Mouse (Mus musculus) limb, embryonic 10.5 days (tissue): ENCODE data around the gene Zfp146. TPM values are rescaled to one million over a fixed set of nuclear protein-coding genes. Genes with fewer than 3 reads are reported as not detected.
"Not testable (repeated sequence)": the region's sequence is repeated elsewhere in the genome, so short reads cannot be mapped to it uniquely, and the experiment has no call there.

Experiments
- DNase-seq: peaks from one replicate; pipeline ENCODE4 v3.0.0-alpha.2; 2017; ENCODE audit warnings: low spot score
- H3K27ac ChIP-seq: fragments of 300-500 bp; sonication (generic); 2 replicates; pipeline ENCODE4 v1.5.1; 2016; ENCODE audit warnings: mild to moderate bottlenecking
- H3K27me3 ChIP-seq: fragments of 300-500 bp; sonication (generic); 2 replicates; pipeline ENCODE4 v1.6.1; 2016; ENCODE audit warnings: low read depth, mild to moderate bottlenecking; ENCODE audit not compliant: poor library complexity, severe bottlenecking
- H3K36me3 ChIP-seq: fragments of 300-500 bp; sonication (generic); 2 replicates; pipeline ENCODE4 v1.6.1; 2016; ENCODE audit warnings: mild to moderate bottlenecking, moderate library complexity
- H3K4me1 ChIP-seq: fragments of 300-500 bp; sonication (generic); 2 replicates; pipeline ENCODE4 v1.6.1; 2016
- H3K4me3 ChIP-seq: fragments of 300-500 bp; sonication (generic); 2 replicates; pipeline ENCODE4 v1.5.1; 2016; ENCODE audit warnings: mild to moderate bottlenecking, moderate library complexity
- H3K9me3 ChIP-seq: fragments of 300-500 bp; sonication (generic); replicated peaks from 2 replicates; pipeline ENCODE4 v1.6.1; 2016; ENCODE audit warnings: mild to moderate bottlenecking
- WGBS: fragments of 180-500 bp; shearing (Covaris S2); methylation state at CpG from one replicate; pipeline ENCODE4 v1.1.7; 2016; 5-methylcytosine and 5-hydroxymethylcytosine counted together
- polyA plus RNA-seq: library from polyadenylated mRNA; unstranded; fragments of >200 nt; fragmentation: Nextera tagmentation; extraction: Ambion mirVana; gene quantifications from 2 replicates; pipeline ENCODE4 v1.2.1, GENCODE M21; 2016

Gene Zfp146
- polyA plus RNA-seq, 1 experiment from 2014 or later, result 19.6 TPM

DNA sequence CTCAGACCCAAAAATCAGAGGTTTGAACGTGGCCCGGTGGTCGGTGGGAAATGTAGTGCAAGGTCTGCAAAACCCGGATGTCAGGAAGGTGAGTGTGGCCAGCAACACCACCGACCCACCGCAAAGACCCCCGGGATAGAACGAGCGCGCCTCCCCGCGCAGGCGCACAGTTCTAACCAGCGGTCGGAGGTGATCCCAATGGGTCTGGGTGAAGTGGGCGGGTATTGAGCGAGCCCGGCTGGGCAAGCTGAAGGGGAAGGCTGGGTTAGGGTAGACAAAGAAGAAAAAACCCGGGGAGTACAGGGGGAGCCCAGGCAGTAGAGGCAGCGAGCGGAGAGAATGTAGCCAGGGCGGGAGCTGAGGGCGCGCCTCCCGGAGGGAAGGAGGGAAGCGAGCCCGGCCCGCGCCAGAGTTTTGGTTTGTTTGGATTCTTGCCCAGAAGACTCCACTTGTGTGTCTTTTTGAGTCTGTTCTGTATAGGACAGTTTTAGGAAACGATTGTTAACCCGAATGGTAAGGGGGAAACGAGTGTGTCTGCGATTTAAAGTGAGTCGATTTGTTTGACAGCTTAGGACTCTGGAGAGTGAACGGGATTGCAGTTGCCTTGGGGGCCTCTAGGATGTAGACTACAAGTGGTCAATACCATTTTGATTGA lies 25.9 kb downstream of the Zfp146 start:
- Histone ChIP-seq H3K4me3 (peak overlapping the region; percentile 64), H3K27me3 (no peaks in the 10 kb centered on the region), H3K9me3 (peaks cover 6% of the 10 kb centered on the region; the same call in 1 of the 2 replicates), H3K4me1 (no peaks in the 10 kb centered on the region; the same call in 1 of the 2 replicates), H3K36me3 (peaks cover 57% of the 10 kb centered on the region), H3K27ac (peak overlapping the region; percentile 89)
- peak; percentile 93 for DNase-seq
- WGBS, result 2% methylated on average over 35 of the region's 35 CpGs

DNA sequence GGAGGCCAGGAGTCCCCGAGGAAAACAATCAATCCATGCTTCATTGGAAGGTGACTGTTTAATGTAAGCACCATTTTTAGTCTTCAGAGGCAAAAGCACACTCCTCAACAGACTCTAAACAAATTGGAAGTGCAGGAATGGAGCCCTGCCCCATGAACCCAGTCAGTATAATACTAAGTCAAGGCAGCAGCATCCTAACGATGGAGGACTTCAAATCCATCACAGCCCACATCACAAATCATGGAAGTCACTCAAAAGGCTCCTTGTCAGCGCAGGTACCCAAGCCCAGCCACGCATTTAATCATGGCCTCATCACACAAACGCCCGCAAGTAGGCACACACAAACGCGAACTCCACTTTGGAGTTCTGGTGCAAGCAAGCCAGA lies 26.4 kb downstream of the Zfp146 start:
- 19% methylated on average over 8 of the region's 8 CpGs for WGBS
- Histone ChIP-seq H3K27me3 (no peaks in the 10 kb centered on the region), H3K4me1 (no peaks in the 10 kb centered on the region; the same call in 1 of the 2 replicates), H3K4me3 (peak overlapping the region; percentile 64), H3K27ac (peak overlapping the region; percentile 89), H3K9me3 (0 out of 2 replicates have a peak, but pooled peaks cover 5% of the 10 kb centered on the region), H3K36me3 (peaks cover 57% of the 10 kb centered on the region)
- no peak for DNase-seq

DNA sequence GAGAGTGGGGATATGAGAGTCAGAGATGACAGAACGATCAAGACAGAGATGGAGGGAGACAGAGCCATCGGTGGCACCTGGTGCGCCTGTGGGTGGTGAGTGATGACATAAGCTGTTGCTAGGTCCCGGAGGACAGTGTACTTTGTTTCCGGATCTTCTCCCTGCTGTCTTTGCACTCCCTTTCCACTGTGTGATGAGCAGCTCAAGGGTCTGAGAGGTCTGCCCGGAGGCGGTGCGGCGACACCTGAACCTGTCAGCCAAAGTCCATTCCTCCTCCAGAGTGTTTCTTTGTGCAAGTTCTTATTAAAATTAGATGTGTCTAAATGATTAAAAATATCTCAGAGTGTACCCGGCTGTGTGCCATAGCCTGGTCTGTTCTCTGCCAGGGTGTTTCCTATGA lies 32.7 kb downstream of the Zfp146 start:
- Histone ChIP-seq H3K4me1 (no peaks in the 10 kb centered on the region), H3K9me3 (0 out of 2 replicates have a peak, but pooled peaks cover 6% of the 10 kb centered on the region), H3K27ac (no peak overlapping the region), H3K4me3 (no peak overlapping the region), H3K36me3 (peaks cover 83% of the 10 kb centered on the region), H3K27me3 (no peaks in the 10 kb centered on the region)
- 92% methylated on average over 10 of the region's 10 CpGs for WGBS
- DNase-seq, result no peak

DNA sequence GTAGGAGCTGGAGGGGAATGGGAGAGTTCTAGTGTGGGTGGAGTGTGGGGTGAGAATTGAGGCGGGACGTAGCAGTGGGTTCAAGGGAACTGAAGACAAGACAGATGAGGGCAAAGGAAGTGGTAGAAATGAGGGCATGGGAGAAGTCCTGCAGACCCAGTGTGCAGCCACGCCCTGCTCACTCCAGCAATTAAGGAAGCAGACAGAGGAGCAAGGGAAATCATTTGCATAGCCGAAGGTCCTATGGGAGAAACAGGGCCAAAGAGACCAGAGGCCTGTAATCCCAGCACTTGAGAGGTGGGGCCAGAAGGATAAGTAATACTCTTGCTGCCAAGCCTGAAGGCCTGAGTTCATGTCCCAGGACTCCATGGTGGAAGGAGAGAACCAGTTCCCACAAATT lies 37.2 kb downstream of the Zfp146 start:
- WGBS, result 92% methylated on average over 4 of the region's 4 CpGs
- H3K9me3 ChIP-seq, result 0 out of 2 replicates have a peak, but pooled peaks cover 4% of the 10 kb centered on the region
- H3K36me3 ChIP-seq, result peaks cover 91% of the 10 kb centered on the region
- no peaks in the 10 kb centered on the region for H3K4me1 ChIP-seq
- no peak overlapping the region for H3K4me3 ChIP-seq
- H3K27me3 ChIP-seq, result no peaks in the 10 kb centered on the region
- no peak overlapping the region for H3K27ac ChIP-seq
- DNase-seq, result no peak

DNA sequence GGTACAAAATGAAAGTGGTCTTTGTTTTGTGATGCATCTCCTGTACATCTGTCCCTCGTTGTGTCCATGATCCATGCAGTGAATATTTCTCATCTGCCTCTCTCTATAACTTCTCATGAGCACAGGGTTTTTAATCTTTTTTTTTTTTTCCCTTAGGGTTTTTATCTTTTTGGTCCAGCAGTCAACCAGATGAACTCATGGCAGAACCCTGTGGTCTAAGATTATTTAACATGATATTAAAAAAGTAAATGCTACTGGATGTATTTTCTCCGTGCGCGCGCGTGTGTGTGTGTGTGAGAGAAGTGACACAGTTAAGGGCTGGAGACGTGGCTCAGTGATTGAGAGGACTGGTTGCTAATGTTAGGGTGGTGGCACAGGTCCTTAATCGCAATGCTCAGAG lies 39.6 kb downstream of the Zfp146 start:
- peaks cover 93% of the 10 kb centered on the region for H3K36me3 ChIP-seq
- H3K4me3 ChIP-seq, result no peak overlapping the region
- 97% methylated on average over 8 of the region's 8 CpGs for WGBS
- no peak for DNase-seq
- H3K27me3 ChIP-seq, result no peaks in the 10 kb centered on the region
- H3K4me1 ChIP-seq, result no peaks in the 10 kb centered on the region
- H3K27ac ChIP-seq, result no peak overlapping the region
- H3K9me3 ChIP-seq, result 0 out of 2 replicates have a peak, but pooled peaks cover 4% of the 10 kb centered on the region

DNA sequence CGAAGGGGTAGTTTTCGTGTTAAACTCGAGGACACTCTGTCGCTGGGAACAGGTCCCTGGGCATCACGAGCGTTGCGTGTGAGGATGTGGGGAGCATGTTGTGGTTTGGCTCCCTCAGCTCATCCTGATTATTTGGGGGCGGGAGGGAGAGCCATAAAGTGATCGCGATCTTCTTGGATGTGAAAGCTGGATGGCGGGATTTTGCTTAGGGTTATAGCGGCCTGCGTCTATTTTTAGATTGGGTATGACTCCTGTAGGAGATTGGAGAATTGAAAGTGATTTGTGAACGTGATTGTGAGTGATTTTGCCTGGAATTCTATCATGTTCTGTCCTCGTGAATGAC lies 47.4 kb downstream of the Zfp146 start:
- peaks cover 21% of the 10 kb centered on the region for H3K36me3 ChIP-seq
- peak overlapping the region; percentile 68 for H3K4me3 ChIP-seq
- H3K4me1 ChIP-seq, result peaks cover 9% of the 10 kb centered on the region; the same call in 1 of the 2 replicates
- no peak for DNase-seq
- H3K27me3 ChIP-seq, result no peaks in the 10 kb centered on the region
- H3K9me3 ChIP-seq, result no peaks in the 10 kb centered on the region
- 11% methylated on average over 15 of the region's 15 CpGs for WGBS
- H3K27ac ChIP-seq, result peak overlapping the region; percentile 92

DNA sequence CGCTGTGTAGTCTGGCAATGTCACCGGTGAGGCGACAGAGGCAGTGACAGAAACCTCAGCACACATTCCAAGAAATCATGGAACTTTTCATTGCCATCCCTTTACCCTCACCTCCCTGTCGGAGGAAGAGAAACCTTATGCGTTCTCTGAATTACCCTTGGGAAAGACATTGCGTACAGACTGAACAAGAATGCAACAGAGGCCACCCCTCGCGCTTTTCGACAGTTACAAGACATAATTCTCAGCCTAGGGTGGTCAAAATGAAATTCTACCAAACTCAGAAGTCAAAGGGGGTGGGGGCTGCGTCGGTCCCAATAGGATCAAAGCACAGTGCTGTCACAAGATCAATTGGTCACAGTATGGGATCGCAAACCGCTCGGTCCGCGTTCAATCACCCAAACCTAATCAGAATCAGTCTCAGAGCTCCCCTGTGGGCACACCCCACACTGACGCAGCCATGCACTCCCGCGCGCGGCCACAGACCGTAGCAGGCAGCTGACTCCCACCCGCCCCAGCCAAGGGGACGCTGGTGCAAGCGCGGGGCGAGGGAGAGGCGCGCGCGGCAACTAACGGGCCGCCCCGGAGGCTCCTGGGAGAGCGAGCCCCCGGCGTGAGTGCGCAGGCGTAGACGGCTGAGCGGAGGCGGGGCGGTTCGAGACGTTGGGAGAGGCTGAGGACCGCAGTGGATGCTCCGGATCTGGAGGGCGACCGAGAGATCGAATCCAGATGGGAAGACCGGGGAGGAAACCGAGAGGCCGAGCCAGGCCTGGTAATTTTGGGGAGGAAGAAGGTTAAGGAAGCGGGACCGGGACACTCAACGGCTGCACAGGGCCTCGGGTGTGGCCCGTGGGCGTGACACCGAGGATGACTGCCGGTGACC lies 48.0 kb downstream of the Zfp146 start, which contains the start of gene Zfp382:
Zfp382 (plus strand) TSS at position 635 of the 880 bp plus-strand sequence.
- under 1% methylated on average over 61 of the region's 61 CpGs for WGBS
- H3K9me3 ChIP-seq, result no peaks in the 10 kb centered on the region
- peak within 1 kb of the TSS; percentile 92 for H3K27ac ChIP-seq

DNA sequence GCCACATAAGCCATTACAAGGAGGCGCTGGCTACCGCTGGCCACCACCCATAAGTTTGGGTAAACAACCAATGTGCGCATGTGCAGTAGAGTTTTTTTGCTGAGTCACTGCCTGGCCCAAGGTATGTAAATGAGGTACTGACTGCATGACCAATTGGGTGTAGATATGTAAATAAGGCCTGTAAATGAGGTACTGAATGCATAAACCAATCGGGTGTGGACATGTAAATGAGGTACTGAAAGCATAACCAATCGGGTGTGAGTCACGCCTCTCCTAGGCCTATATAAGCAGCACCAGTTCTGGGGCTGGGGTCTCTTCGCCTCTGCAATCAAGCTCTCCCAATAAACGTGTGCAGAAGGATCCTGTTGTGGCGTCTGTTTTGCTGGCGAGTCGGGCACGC lies 51.6 kb downstream of the Zfp146 start:
- 94% methylated on average over 12 of the region's 12 CpGs for WGBS
- not testable (repeated sequence) for H3K4me3 ChIP-seq, DNase-seq, H3K27me3 ChIP-seq, H3K27ac ChIP-seq, H3K4me1 ChIP-seq, H3K9me3 ChIP-seq
- peaks cover 16% of the 10 kb centered on the region for H3K36me3 ChIP-seq

More for the DNA sequence above, 48.0 kb downstream of the Zfp146 start, which contains the start of gene Zfp382:
- H3K27me3 ChIP-seq, result no peaks in the 10 kb centered on the region
- peaks cover 9% of the 10 kb centered on the region; the same call in 1 of the 2 replicates for H3K4me1 ChIP-seq
- H3K4me3 ChIP-seq, result peak within 1 kb of the TSS; percentile 68
- peak; percentile 96 for DNase-seq
- H3K36me3 ChIP-seq, result peaks cover 15% of the 10 kb centered on the region; the same call in 1 of the 2 replicates

DNA sequence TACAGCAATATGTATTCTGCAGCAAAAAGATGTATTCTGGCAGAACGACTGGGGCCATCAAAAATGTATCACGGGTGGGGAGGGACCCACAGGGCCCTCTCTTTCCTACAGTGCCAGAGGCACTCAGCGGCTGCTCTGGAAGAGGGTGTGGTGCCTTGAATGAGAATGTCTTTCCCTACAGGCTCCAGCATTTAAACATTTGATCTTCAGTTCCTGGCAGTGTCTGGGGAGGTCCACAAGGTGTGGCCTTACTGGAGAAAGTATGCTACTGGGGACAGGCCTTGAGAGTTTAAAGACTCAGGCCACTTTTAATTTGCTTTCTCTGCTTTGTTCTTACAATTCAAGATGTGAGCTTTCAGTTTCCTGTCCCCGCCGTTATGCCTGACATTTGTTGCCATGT lies 53.5 kb downstream of the Zfp146 start:
- Histone ChIP-seq H3K27me3 (no peaks in the 10 kb centered on the region), H3K36me3 (peaks cover 16% of the 10 kb centered on the region), H3K9me3 (0 out of 2 replicates have a peak, but pooled peaks cover 5% of the 10 kb centered on the region), H3K4me1 (no peaks in the 10 kb centered on the region; the same call in 1 of the 2 replicates), H3K4me3 (no peak overlapping the region), H3K27ac (no peak overlapping the region)
- 92% methylated on average over 5 of the region's 5 CpGs for WGBS
- DNase-seq, result no peak

Other genes with a start within 250 kb of the Zfp146 start
- gene Zfp74, start 215.7 kb downstream of the Zfp146 start, polyA plus RNA-seq, result 11.5 and 15.9 TPM in 2 replicates
- 35.6 and 37.3 TPM in 2 replicates for gene Zfp568, start 185.8 kb downstream of the Zfp146 start, polyA plus RNA-seq
- 2.5 and 3.6 TPM in 2 replicates for gene Zfp14, start 118.4 kb downstream of the Zfp146 start, polyA plus RNA-seq
- gene Zfp82, start 96.8 kb downstream of the Zfp146 start, polyA plus RNA-seq, result 4.4 and 5.3 TPM in 2 replicates
- 2.4 and 3.3 TPM in 2 replicates for gene Gm26920, start 79.3 kb downstream of the Zfp146 start, polyA plus RNA-seq
- gene Zfp566, start 79.2 kb downstream of the Zfp146 start, polyA plus RNA-seq, result 20.5 and 23.6 TPM in 2 replicates
- 107 and 129 TPM in 2 replicates for gene Zfp260, start 75.0 kb downstream of the Zfp146 start, polyA plus RNA-seq
- 7.9 and 10.3 TPM in 2 replicates for gene Zfp382, start 47.8 kb downstream of the Zfp146 start, polyA plus RNA-seq
- gene Cox7a1, start 14.4 kb upstream of the Zfp146 start, polyA plus RNA-seq, result 1.4 and 1.8 TPM in 2 replicates
- 57.6 and 66.5 TPM in 2 replicates for gene Capns1, start 29.1 kb upstream of the Zfp146 start, polyA plus RNA-seq
- 170 and 175 TPM in 2 replicates for gene Polr2i, start 62.2 kb upstream of the Zfp146 start, polyA plus RNA-seq
- gene Tbcb, start 62.5 kb upstream of the Zfp146 start, polyA plus RNA-seq, result 261 and 262 TPM in 2 replicates
- gene Ovol3, start 66.0 kb upstream of the Zfp146 start, polyA plus RNA-seq, result not detected in 2 replicates
- gene Thap8, start 110.3 kb upstream of the Zfp146 start, polyA plus RNA-seq, result 0.15 and 0.25 TPM in 2 replicates
- 15.1 and 15.5 TPM in 2 replicates for gene Wdr62, start 110.7 kb upstream of the Zfp146 start, polyA plus RNA-seq
- 37.8 and 51.7 TPM in 2 replicates for gene Clip3, start 122.0 kb upstream of the Zfp146 start, polyA plus RNA-seq
- gene Alkbh6, start 139.0 kb upstream of the Zfp146 start, polyA plus RNA-seq, result 93.3 and 107 TPM in 2 replicates
- gene Syne4, start 145.1 kb upstream of the Zfp146 start, polyA plus RNA-seq, result 52.9 and 92.3 TPM in 2 replicates
- 2.1 and 4.2 TPM in 2 replicates for gene E130208F15Rik, start 152.0 kb upstream of the Zfp146 start, polyA plus RNA-seq
- gene Sdhaf1, start 154.1 kb upstream of the Zfp146 start, polyA plus RNA-seq, result 18.3 and 18.4 TPM in 2 replicates
- 4.0 and 4.2 TPM in 2 replicates for gene Lrfn3, start 193.0 kb upstream of the Zfp146 start, polyA plus RNA-seq
- 7.6 and 8.6 TPM in 2 replicates for gene Tyrobp, start 244.0 kb upstream of the Zfp146 start, polyA plus RNA-seq